Comparison of ENCODE assay signal across 8 mouse cellular contexts in genomic region chr3:138857805-138858546, GRCm38 (mm10).
A peak's percentile ranks its signal among the peaks of the same experiment; 100 is the strongest.
DNase-seq lines count a peak whose midpoint lies in the region; ATAC-seq lines count a peak whose summit lies in the region.

No protein-coding gene starts in this region.

- peak; percentile 26 to 35 for DNase-seq in kidney, postnatal 4 days
- DNase-seq in kidney, postnatal 36 days: no peak
- DNase-seq in embryonic facial prominence, embryonic 10.5 days (ENCODE audit: low spot score): no peak
- no peak for DNase-seq in hindbrain, embryonic 14.5 days (ENCODE audit: low spot score)
- DNase-seq in spleen, postnatal 4 days (ENCODE audit: low spot score in 2 of 2): no peak
- no peak for DNase-seq in c-Kit-positive CD71-positive TER-119-positive erythroid progenitor cells, embryonic 14.5 days (ENCODE audit: low spot score)

- peak overlapping the region; percentile 31; the same call in 1 of the 2 replicates for H3K9ac ChIP-seq in hindbrain, embryonic 14.5 days
- peak overlapping the region; percentile 26; the same call in 1 of the 2 replicates for H3K9ac ChIP-seq in neural tube, embryonic 12.5 days

- H3K27me3 ChIP-seq in embryonic facial prominence, embryonic 10.5 days (replicated peaks; ENCODE audit: low read depth, poor library complexity, severe bottlenecking): no peaks in the 10 kb centered on the region
- no peaks in the 10 kb centered on the region for H3K27me3 ChIP-seq in hindbrain, embryonic 14.5 days (ENCODE audit: control insufficient read depth, insufficient read depth, low read length)
- no peaks in the 10 kb centered on the region for H3K27me3 ChIP-seq in neural tube, embryonic 12.5 days (replicated peaks)

- H3K4me2 ChIP-seq in hindbrain, embryonic 14.5 days (replicated peaks): 0 out of 2 replicates have a peak overlapping the region, but pooled peaks have one; percentile 9
- H3K4me2 ChIP-seq in neural tube, embryonic 12.5 days (replicated peaks): peak overlapping the region; percentile 12; the same call in 1 of the 2 replicates

- ATAC-seq in hindbrain, embryonic 14.5 days (ENCODE audit: low FRiP score): no peak
- no peak for ATAC-seq in neural tube, embryonic 12.5 days (ENCODE audit: low FRiP score, low read depth)
- no peak for ATAC-seq in erythroblast, adult 5-6 weeks (replicated peaks; ENCODE audit: low FRiP score, poor library complexity, severe bottlenecking)

- peaks cover 81% of the 10 kb centered on the region for H3K4me1 ChIP-seq in embryonic facial prominence, embryonic 10.5 days
- H3K4me1 ChIP-seq in hindbrain, embryonic 14.5 days (replicated peaks; ENCODE audit: control insufficient read depth, insufficient read depth, low read length): peaks cover 85% of the 10 kb centered on the region
- peaks cover 86% of the 10 kb centered on the region for H3K4me1 ChIP-seq in neural tube, embryonic 12.5 days

- H3K9me3 ChIP-seq in embryonic facial prominence, embryonic 10.5 days: no peaks in the 10 kb centered on the region
- no peaks in the 10 kb centered on the region for H3K9me3 ChIP-seq in hindbrain, embryonic 14.5 days (ENCODE audit: control insufficient read depth, low read length)
- H3K9me3 ChIP-seq in neural tube, embryonic 12.5 days: no peaks in the 10 kb centered on the region

- H3K4me3 ChIP-seq in embryonic facial prominence, embryonic 10.5 days: no peak overlapping the region
- H3K4me3 ChIP-seq in hindbrain, embryonic 14.5 days (replicated peaks; ENCODE audit: low read length): no peak overlapping the region
- no peak overlapping the region for H3K4me3 ChIP-seq in neural tube, embryonic 12.5 days

- H3K36me3 ChIP-seq in embryonic facial prominence, embryonic 10.5 days (replicated peaks): no peaks in the 10 kb centered on the region
- H3K36me3 ChIP-seq in hindbrain, embryonic 14.5 days (replicated peaks; ENCODE audit: control insufficient read depth, insufficient read depth): no peaks in the 10 kb centered on the region
- no peaks in the 10 kb centered on the region for H3K36me3 ChIP-seq in neural tube, embryonic 12.5 days

- 55% methylated on average over 12 of the region's 12 CpGs for WGBS in embryonic facial prominence, embryonic 10.5 days
- 17% methylated on average over 12 of the region's 12 CpGs for WGBS in hindbrain, embryonic 14.5 days
- 18% methylated on average over 12 of the region's 12 CpGs for WGBS in neural tube, embryonic 12.5 days

- peak overlapping the region; percentile 86 for H3K27ac ChIP-seq in embryonic facial prominence, embryonic 10.5 days (replicated peaks)
- peak overlapping the region; percentile 68 for H3K27ac ChIP-seq in hindbrain, embryonic 14.5 days
- peak overlapping the region; percentile 57 for H3K27ac ChIP-seq in neural tube, embryonic 12.5 days

Comparison
In these comparisons a context has a peak if more than half of its experiments do, and no peak if none do; other contexts are left out.
1. DNase-seq: peak in kidney, postnatal 4 days (2 of 2); none in kidney, postnatal 36 days (0 of 2), embryonic facial prominence, embryonic 10.5 days (single experiment), hindbrain, embryonic 14.5 days (single experiment), spleen, postnatal 4 days (0 of 2) and c-Kit-positive CD71-positive TER-119-positive erythroid progenitor cells, embryonic 14.5 days (single experiment).
2. Peak in every context shown above with its lines, with median percentiles within 50 percentile points of each other: H3K27ac ChIP-seq.